Mouse (Mus musculus) mouse trophoblast stem cell (cell line): ENCODE results near the gene Gm9887.

Experiments
- in situ Hi-C, 2 experiments: fragments of 300-500 bp; cut with MseI, MboI; formaldehyde crosslinking; loops; 2 replicates in 1 of 2; 3 replicates in 1 of 2; pipeline ENCODE4 v1.15.1; 2025

Gene Gm9887

DNA sequence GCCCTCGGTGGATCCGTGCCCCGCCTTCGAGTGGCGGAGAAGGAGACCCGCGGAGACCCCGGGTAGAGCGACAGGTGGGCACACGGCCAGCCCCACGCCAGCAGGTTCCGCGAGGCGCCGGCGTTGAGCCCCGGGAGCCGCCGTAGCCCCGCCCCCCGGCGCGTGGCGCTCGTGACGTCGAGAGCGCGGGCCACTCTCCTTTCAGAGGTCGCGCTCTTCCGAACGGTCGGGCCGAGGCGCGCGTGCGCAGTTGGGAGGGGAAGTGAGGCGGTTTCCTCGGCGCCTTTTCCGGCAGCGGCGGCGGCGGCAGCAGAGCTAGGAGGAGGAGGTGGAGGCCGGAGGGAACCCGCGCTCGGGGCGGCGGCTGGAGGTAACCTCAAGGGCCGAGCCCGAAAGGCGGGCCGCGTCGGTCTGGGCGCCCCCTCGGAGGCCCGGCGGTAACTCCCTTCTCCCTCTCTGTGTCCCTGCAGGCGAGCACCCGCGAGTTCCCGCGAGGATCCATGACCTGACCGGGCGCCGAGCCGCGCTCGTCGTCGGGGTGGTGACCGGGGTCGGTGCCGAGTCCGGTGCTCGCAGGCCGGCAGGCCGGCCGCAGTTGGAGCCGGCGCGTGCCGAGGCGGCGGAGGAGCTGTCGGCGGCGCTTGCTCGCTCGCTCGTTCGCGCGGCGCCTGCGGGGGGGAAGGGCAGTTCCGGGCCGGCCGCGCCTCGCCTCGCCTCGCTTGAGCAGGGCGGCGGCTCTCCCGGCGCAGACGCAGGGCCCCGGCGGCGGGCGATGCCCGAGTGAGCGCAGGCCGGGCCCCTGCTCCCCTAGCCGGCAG lies at the start of gene Gm9887, which contains the start of gene Arf6:
Gene Gm9887 (minus strand): TSS at position 605 of the 818 bp plus-strand sequence.
Gene Arf6 (plus strand): TSS at position 297 of the 818 bp plus-strand sequence.
- in situ Hi-C loops, result loop anchor here in 1 of 2 experiments (10.0 kb wide), 1 partner anchor 193 kb away; no protein-coding TSS in a partner anchor

DNA sequence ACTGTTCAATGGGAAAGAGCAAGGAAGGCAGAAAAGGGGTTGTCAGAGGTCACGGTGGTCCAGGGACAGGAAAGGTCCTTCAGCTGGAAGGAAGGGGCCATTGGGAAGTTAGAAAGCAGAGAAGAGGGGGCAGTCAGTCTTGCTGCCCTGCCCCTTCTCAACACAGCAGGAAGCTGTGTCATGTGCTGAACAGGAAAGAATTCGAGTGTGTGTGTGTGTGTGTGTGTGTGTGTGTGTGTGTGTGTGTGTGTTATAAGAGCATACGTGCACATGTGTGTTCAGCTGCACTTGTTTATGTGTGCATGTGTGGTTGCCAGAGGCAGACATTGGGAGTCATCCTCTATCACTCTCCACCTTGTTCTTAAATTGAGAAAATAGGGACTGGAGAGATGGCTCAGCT lies 48.5 kb upstream of the Gm9887 start:
- in situ Hi-C loops, result no loop called here

DNA sequence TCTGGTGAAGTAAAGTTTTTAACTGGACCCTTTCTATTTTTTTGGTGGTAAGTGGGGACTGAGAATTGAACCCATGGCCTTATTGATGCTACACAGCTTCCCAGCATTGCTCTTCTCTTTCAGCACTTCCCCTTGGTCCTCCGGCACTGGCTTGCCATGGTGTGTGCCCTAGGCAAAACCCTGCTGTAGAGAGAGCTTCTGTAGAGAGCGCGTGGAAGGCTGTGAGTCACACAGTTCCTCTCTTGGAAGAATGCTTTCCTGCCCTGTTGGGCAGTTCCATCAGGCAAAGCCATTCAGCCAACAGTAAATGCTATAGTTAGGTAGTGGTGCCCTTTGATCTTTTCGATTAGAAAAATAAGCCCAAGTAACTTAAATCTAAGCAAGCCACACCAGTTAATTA lies 47.3 kb upstream of the Gm9887 start:
- in situ Hi-C loops, result no loop called here

DNA sequence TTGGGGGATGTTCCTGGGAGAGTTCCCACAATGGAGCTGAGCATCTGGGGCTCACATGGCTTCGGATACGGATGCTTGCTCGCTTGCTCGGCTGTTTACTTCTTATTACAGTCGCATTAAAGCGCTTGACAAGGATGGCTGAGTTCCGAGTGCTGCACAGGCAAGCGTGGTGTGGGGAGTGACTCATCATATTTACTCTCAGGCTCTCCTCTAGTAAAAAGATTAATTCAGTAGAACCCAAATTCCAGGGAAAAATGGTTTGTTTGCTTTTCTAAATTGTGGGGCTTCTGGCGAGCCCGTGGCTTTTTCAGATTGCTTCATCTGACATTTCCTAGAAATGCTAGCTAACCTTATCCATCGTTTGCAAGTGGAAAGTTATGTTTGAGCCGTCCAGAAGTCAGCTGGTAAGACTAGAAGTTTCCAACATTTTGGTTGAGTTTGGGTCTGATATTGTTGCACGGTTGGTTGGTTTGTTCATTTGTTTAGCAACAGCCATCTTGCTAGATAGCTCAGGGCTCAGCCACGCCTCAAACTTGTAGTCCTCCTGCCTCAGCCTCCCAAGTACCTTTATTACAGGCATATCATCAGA lies 46.9 kb upstream of the Gm9887 start:
- in situ Hi-C loops, result no loop called here

DNA sequence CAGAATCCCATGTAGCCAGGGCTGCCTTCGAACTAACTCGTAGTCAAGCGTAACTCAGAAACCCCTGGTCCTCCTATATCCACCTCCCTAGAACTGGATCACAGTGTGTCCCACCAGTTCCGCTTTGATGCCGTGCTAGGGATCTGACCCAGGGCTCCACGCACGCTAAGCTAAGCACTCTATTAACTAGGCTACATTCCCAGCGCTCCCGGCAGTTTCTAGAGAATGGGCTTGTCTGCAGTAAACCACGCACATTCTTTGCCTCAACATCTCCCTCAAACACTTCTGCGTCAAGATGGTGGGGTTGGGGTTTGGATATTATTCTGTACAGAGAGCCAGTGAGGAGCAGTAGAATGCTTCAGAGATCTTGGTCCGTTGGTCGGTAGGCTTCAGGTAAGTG lies 46.3 kb upstream of the Gm9887 start:
- in situ Hi-C loops, result no loop called here

DNA sequence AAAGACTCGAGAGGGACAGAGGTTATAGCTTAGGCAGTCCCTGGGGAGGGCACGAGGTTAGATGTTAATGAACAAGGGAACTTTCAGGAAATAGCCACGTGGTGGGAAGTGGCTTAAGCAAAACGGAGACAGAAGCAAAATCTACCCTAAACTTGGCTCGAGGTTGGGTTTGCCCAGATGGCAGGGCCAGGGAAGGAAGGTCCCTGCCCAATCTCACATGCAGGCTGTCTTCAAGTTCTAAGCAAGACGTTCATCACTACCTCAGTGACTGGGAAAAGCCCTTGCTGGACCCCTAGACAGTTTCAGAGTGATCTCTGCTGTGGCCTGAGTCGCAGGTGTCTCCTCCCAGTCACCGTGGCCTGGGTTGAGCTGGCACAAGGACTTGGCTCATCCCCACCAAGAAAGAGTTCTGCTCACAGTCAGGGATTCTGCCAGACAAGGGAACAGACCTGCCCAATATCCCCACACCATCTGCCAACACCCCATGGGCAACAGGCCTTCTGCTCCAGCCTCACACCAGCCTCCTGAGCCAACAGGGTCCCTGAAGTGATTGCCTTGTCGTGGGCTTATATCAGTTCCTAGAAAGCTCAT lies 45.5 kb upstream of the Gm9887 start:
- in situ Hi-C loops, result no loop called here

DNA sequence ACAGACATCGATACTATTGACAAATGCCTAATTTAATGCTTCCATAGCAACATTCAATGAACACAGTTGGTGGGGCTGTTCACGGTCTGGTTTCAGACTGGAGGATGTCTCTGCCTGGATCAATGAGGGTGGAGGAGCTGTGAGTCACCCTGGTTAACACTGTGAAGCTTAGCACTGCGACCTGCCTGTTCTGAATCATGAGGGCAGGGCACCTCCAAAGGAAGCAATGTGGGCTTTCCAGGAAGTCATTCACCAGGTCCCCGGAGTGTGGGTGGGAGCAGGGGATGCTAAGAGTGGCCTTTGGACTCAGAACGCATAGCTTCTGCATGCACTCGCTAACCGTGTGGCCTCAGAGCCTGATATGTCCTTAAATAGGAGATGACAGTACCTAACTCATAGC lies 44.5 kb upstream of the Gm9887 start:
- in situ Hi-C loops, result no loop called here

DNA sequence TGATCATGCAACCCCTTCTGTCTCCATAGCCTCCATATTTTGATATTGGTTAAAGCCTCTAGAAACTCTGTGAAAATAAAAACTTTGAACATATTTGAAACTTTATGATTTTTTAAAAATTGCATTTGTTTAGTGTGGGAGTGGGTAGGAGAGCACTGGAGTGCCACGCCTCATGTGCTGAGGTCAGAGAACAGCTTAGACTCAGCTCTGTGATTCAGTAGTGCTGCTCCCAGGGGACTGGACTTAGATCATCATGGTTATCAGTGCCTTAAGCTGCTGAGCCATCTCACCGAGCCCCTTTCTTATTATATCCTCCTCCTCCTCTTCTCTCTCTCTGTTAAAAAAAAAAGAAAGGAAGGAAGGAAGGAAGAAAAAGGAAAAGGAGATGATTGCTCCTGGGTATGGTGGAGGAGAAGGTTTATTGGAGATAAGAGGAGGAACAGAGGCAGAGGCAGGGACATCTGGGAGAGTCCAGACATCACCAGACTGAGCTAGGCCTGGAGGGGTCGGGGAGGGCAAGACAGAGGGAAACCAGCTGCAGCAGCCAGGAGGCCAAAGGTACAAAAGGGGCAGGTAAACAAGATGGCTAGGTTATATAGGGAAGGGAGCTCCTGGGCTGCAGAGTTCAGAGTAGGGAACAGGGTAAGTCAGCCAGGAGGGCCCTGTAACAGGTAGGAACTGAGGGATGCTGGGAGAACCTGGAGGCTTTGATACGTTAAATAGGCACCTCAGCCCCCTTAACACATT lies 42.7 kb upstream of the Gm9887 start:
- in situ Hi-C loops, result no loop called here

DNA sequence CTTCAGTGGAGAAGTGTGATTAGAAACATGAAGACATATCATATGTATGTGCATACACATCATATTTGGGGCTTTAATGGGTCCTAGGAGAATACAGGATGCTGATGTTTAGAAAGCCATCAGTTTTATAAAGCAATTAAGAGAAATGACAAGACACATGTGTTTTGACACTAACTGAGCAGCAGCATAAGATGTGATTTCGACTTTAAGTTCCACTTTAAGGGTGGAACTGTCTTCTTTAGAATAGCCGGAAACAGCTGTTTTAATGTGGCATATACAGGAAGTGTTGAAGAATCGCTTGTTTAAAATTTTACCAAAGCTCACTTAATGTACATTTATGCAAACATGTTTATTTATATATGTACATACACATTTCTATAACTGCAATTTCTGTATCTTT lies 41.0 kb upstream of the Gm9887 start:
- in situ Hi-C loops, result no loop called here

DNA sequence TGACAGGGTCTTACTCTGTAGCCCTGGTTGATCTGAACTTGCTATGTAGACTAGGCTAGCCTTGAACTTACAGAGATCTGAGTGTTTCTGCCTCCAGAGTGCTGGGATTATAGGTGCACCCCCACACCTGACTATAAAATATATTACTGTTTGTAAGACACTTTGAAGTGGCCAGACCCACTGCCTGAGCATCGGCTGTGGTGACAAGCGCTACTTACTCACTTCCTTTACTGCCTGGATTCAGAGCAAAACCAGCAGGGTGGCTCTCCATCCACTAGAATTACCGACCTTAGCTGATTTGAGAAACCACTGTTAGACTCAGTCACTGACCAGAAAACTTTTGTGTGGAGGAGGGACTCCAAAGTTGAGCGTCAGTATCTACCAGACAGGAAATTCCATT lies 39.7 kb upstream of the Gm9887 start:
- in situ Hi-C loops, result no loop called here

DNA sequence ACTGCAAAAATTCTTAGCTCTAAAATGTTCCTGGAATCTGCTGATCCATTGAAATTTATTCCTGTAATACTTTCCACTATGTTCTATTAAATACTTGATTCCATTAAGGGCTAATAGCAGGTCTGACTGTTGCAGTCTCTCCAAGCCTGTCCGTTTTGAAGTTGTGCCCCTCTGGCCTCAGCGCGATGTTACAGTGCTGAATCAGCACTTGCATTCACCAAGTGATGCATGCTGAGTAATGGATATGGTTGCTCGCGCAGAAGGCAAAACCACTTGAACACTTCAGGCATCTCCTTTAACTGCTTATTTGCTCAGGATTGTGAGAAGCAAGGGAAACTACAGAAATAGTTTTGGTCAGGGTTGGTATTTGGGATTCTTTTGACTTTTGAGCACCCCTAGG lies 38.5 kb upstream of the Gm9887 start:
- in situ Hi-C loops, result no loop called here

DNA sequence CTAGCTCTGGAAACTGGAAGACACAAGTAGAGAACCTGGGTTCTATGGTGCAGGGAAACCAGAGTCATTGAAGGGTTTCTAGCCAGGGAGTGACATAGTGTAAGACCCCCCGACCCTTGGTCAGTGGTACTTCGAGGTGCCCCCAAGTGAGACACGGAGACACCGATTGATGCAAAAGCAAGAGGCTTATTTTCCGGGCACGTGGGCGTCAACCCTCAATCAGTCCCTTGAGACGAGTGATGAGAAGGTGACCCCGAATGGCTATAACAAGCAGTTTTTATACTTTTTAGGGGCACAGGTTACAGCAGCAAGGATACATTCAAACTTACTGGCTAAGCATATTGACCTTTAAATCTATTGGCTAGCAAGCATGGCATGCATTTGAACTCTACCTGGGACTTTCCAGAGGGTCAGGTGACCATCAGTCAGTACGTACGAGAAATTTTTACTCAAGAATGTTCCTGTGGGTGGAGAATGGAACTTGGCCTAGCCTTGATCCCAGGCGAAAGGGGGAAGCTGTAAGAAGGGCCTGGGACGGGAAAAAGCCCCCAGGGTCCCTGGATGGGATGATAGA lies 30.4 kb upstream of the Gm9887 start:
- in situ Hi-C loops, result no loop called here

DNA sequence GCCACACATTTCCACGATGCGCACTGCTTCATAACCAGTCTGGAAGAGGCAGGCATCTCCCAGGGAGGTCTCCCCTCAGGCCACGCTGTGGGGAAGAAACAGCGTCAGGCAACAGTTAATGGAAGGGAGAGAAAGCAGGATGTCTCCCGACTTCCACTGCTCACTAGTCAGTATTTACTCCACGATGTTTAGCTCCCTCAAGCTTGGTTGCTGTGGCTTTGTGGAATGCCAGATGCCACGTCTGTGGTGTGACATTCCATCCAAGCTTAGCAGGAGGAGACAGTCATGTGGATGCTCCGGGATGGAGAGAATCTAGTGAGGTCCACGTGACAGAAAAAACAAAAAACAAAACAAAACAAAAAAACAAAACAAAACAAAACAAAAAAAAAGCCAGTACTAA lies 29.8 kb upstream of the Gm9887 start:
- in situ Hi-C loops, result no loop called here

DNA sequence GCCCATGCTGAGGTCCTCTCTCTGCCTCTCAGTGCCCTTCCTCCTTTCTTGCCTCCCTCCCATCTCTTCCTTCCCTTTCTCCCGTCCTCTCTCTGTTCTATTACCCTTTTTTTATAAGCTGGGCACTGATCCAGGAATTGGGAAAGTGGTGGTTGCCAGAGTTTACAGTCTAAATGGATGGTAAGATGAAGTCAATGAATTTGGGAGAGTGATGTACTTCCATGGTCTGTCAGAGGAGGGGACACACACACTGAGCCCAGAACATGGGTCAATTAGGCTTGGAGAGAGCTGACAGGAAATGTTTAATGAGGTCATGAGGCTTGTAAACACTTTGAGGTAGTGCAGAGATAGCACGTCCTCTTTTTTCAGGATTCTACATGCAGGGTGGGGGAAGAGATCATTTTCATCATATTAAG lies 28.6 kb upstream of the Gm9887 start:
- in situ Hi-C loops, result no loop called here

DNA sequence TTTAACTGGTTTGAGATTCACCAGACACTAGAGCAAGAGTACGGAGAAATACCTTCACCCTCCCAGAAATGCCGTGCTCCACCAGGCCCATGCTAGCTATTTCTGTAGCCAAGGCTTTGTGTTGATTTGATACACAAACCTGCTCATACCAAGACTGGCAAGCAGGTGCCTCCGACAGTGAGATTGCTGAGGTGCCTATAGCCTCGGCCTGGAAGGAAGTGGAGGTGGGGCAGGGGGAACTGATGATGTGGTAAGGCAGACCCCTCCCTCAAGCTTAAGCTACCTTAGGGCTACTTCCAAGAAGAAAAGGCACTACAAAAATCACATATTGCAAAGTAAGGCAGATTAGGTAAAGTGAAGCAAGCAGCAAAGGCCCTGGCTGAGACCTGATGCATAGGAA lies 28.1 kb upstream of the Gm9887 start:
- in situ Hi-C loops, result no loop called here

DNA sequence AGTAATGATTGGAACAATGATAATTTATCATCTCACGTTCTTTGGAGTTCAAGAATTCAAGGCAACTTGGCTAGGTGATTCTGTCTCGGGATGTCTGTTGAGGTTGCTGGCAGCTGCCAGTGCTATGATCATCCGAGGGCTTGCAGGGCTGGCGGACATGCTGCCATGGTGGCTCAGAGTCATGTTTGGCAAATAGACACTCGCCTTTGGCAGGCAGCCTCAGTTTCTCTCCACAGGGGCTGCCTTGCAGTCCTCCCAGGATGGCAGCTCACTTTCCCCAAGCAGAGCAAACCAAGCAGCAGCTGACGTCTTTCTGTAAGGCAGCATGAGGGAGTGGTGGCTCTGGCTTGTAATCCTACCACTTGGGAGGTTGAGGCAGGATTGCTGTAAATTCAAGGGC lies 22.2 kb upstream of the Gm9887 start:
- in situ Hi-C loops, result no loop called here

DNA sequence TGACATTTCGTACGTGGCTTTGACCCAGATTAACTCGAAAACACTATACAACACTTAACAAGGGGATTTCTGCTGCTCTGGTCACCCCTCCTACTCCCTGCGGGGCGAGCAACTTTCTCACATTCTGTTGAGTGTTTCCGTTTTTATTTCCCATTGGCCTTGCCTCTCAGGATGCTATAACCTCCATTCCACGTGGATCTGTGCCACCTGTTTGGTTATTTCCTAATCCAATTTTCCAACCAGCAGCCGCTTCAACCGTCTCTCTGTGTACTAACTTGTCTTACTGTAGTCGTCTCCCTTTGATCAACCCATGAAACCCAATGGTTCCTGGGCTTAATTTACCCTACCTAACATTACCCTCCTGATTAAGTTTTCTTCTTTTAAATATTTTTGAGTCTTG lies 20.8 kb upstream of the Gm9887 start:
- in situ Hi-C loops, result no loop called here

DNA sequence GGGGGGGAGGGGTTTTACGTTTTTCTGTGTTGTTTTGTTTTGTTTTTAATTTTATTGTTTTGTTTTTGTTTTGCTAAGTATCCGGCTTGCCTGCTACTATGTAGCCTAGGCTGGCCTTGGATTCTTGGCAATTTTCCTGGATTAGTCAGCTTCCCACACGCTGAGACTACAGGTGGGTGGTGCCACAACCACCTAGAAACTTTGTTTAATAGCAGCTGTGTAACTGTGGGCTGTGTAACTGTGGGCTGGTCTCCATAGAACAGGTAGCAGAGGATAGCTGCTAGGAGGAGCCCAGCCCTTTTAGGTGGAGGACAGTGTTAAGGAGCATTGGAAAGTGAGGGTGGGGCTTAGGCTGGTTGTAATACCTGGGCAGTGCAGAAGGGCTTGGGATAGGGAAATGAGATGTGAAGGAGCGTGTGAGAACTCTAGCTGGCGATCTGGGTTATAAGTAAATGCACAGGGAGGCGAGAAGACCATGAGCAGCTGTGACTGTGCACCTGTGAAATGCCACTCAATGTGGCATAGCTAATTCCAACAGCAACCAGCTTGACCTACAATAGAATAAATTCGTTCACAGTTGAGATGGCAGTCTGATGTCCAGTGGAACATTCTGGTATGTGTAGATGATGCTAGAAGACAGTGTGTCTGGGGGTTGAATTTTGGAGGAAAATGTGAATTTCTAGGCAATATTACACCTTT lies 17.9 kb upstream of the Gm9887 start:
- in situ Hi-C loops, result no loop called here

DNA sequence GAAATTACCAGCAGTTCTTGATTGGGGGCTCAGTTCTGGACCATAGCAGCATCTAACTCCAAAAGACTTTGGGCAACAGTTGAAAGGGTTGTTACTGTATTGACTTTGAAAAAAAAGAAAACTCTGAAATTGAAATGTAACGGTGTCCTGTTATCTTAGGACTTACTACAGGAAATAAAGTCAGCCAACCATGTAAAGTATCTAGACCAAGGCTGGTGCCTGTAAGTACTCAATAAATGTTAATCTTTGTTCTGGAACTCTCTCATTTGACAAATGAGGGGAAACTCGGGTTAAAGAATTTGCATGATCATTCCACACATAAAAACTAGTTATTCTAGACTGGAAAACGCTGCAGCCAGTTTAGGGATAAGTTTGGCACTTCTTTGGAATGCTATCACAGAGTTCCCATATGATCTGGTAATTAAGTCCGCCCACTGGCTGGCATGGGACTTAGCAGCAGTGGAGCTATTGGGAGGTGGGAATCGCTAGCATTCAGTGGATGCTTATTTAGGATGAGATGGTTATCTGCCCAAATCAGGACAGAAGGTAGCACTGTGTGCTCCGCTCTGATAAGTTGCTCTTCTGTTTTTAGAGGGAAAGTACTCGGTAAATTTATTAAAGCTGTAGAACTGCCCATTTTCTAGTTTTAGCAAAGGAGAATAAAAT lies 17.1 kb upstream of the Gm9887 start:
- in situ Hi-C loops, result no loop called here

DNA sequence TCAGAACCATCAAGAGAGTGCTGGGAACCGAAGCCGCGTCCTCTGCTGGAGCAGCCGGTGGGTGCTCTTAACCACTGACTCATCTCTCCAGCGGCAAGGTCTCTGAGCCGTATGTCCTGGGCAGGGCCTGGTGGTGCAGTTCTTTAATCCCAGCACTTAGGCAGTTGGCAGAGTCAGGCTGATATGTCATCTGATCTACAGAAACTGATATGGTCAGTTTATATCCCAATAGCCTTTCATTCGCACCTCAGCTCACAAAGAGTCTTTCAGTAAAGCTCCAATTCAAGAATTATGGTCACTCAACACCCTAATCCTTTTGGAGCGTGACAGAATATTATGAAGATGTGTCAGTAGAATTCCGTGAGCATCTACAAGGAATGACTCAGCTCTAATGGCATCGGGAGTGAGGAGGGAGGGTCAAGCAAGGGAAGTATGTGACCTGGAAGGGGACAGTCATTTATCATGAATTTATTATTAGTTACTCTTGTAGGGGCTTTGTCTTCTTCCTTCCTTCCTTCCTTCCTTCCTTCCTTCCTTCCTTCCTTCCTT lies 16.1 kb upstream of the Gm9887 start:
- in situ Hi-C loops, result no loop called here
